Mouse (Mus musculus) adrenal gland, postnatal 10 days (tissue): ENCODE results near the gene Ints6. TPM values are rescaled to one million over a fixed set of nuclear protein-coding genes. Genes with fewer than 3 reads are reported as not detected.

Source experiments
- DNase-seq: peaks from one replicate; pipeline ENCODE4 v3.0.0; 2021; ENCODE audit warnings: mixed read lengths
- long read RNA-seq, 2 experiments: library from polyadenylated mRNA; stranded (forward); transcript quantifications; one replicate each; pipeline ENCODE4 v2.0.0; 2021
- total RNA-seq, 2 experiments: library from RNA; stranded (reverse); gene quantifications; 2 replicates each; pipeline ENCODE4 v1.2.3; 2021

Gene Ints6
- 10 to 100 TPM; 38.5 to 50.5 TPM for total RNA-seq
- long read RNA-seq, experiment 1, full-length matches to known transcripts, result 2 of 37 reads
- long read RNA-seq, experiment 1, partial matches to known transcripts, result 7 of 37 reads
- long read RNA-seq, experiment 1, other reads (novel, unspliced or antisense), result 28 of 37 reads
- long read RNA-seq, experiment 2, full-length matches to known transcripts, result 3 of 29 reads
- long read RNA-seq, experiment 2, partial matches to known transcripts, result 8 of 29 reads
- long read RNA-seq, experiment 2, other reads (novel, unspliced or antisense), result 18 of 29 reads

DNA sequence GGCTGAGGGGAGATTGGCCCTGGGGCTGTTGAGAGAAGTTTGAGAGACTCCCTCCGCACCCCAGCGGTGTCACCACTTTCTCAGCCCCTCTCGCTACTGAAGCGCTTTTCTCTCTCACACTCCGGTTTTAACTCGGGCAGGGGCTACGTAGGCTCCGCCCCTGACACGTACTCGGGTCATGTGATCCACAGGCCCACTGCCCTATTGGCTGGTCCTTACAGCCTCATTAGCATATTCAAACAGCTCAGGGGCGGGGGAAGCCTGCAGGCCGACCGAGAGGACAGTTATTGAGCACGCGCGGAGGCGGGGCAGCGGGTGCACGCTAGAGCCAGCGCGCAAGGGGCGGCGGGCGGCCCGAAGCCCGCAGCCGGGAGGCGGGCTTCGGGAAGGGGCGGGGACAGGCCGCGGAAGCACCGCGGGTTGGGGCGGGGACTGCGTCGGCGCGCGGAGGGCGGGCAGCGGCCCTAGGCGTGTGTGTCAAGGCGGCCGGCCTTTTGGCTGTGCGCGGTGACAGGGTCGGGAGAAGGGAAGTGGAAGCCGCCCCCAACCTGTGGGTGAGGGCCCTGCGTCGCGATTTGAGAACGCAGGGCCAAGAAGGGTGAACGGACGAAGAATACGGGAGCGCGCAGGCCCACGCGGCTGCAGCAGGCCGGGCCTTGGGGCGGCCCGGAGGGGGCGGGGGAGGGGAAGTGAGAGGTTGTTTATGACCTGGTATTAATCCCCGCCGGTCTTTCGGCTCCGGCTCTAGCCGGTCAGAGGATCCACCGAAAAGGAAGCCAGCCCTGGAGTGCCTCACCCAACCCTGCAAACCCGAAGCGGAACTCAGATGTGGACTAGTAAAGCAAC lies at the start of gene Ints6:
Gene Ints6 (minus strand): TSS at position 134 of the 846 bp plus-strand sequence.
- DNase-seq, result peak; percentile 98

DNA sequence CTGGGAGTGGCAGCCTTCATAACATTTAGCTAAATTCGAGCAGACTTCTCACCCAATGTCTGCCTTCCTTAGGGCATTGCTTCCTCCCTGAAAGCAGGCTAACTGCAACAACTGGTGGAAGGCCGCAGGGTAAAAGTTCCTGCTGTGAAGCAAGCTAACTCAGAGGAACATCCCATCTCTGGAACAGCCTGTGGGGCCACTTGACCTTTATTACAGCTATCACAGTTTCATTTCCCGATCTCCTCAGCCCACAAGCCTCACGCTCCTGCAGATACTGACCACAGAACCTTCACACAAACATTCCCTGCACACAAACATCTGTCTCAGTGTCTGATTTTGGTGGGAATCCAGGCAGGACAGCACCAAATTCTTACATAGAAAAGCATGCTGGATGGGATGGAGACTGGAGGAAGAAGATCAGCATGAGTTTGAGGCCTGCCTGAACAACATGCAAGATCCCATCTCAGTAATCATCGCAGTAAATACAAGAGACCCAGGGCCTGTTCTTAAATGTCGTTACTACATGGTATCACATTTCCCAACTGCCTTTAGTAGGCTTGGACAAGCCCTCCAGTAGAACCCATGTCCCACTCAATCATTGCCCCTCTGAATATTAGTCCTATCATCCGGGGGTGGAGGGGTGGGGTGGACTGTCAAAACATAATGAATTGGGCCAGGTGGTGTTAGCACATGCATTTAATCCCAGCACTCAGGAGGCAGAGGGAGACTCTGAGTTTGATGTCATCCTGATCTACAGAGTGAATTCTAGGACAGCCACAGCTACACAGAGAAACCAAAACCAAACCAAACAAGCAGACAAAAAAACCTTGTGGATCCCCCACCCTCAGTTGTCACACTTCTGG lies 47.9 kb upstream of the Ints6 start:
- DNase-seq, result no peak

DNA sequence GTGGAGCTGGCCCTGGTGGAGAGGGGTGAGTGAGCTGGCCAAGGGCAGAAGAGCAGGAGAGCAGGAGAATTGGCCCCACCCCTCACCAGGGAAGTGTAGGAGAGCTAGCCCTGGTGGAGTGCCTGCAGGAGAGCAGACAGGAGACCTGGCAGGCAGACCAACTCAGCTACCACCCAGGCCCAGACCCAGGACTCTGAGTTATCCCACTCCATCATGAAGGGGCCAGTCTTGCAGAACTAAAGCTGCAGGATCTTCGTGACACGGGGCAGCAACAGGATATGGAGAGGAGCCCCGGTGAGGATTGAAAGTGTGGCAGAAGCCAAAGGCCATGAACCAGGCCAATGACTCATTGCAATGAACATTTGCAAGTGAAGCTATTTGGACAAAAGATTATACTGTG lies 46.0 kb upstream of the Ints6 start:
- DNase-seq, result peak; percentile 53

DNA sequence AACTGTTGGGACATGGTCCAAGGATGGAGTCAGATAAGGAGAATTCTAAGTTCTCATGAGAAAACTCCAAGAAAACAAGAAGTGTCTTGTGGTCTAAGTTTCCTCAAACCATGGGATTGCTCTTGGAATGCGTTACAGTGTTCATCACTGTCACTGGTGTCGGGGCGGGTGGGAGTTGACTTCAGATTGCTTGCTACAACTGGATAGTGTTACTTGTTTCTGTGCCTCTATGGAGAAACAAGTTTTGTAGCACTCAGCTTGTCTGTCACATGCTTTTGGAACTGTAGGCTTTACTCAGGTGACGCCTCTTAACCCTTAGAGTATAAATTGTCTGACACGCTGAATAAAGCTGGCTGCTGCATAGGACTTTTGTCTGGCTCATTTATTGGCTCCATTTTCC lies 42.2 kb upstream of the Ints6 start:
- DNase-seq, result no peak

DNA sequence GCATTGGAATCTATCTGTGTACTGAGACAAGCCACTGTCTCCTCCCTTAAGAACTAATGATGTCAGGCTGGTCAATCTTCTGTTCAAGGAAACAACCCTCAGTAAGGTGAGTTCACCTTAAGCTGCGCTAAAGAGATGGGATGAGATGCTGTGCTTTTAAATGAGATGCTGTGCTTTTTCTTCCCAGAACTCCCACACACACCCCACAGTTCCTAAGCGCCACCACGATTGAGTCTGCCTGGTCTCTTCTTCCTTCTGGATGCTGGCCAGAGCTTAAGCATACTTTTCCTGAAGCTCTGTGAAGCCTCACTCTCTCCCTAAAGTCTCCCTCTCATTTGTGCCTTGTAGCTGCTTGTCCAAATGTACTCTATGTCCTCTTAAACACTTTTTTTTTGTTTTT lies 39.8 kb upstream of the Ints6 start:
- no peak for DNase-seq

DNA sequence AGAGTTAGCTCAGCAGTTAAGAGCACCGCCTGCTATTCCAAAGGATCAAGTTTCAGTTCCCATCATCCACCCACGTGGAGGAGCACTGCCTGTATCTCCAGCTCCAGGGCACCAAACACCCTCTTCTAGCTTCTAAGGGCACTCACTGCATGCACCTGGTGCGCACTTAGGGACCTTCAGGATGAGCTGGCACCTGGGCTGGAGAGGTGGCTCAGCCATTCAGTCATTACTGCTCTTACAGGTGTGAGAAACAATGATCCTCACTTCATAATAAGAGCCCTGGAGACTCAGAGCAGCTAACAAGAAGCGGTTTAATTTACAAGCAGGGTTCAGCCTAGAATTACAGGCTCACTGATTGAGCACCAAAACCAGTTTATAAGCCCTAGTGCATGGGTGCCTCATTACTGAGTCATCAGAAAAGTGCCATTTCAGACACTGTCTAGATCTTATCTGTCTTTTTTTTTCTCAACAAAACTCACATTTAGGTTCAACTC lies 37.7 kb upstream of the Ints6 start:
- peak; percentile 7 for DNase-seq

DNA sequence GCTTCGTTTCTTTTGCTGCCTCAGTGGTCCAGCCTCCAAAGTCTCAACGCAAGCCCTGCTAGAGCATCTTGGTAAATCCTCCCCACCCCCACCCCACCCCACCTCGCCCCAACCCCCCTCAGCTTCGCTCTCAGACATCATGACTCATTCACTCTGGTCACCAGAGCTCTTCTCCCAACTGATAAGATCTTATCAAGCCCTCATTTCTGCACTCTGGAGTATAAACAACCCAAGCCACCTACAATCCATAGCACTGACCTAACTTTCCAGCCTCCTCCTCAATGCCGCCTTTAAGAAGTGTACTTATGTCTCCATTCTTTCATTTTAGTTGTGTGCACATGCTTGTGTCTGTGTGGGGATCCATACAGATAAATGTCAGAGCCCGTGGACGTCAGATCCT lies 34.8 kb upstream of the Ints6 start:
- no peak for DNase-seq

DNA sequence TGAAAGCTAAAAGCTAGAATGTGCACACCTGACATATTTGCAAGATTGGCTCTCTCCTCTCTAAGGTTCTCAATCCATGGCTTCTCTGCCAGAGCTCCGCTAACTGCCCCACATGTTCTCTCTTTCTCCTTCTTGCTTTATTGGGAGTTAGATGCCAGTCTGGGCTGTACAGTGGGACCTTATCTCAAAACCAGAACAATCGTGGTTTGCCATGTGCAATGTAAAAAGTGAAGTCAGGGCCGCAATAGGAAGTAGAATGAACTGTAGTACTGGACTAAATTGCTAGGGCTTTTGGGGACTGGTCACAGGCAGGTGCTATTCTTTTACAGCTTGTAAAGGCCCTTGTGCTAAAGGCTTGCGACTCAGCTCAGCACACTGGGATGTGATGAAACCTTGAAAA lies 28.3 kb upstream of the Ints6 start:
- DNase-seq, result no peak

DNA sequence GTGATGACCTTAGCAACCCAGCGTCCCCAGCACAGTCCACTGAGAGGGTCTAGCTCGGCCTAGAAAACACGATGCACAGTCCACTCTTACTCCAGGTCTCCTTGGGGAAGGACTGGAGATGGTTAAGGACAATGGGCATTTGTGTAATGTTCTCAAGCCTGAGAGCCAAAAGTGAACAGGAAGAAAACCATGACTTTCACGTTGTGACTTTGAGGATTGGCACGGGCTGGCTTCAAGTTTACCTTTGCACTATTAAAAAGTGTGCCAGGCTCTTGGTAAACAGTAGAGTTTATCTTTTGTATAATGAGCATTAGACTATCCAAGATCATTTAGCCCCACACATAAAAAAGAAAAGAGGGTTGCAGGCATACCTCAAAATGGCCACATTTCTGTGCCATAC lies 22.0 kb upstream of the Ints6 start:
- peak; percentile 10 for DNase-seq

DNA sequence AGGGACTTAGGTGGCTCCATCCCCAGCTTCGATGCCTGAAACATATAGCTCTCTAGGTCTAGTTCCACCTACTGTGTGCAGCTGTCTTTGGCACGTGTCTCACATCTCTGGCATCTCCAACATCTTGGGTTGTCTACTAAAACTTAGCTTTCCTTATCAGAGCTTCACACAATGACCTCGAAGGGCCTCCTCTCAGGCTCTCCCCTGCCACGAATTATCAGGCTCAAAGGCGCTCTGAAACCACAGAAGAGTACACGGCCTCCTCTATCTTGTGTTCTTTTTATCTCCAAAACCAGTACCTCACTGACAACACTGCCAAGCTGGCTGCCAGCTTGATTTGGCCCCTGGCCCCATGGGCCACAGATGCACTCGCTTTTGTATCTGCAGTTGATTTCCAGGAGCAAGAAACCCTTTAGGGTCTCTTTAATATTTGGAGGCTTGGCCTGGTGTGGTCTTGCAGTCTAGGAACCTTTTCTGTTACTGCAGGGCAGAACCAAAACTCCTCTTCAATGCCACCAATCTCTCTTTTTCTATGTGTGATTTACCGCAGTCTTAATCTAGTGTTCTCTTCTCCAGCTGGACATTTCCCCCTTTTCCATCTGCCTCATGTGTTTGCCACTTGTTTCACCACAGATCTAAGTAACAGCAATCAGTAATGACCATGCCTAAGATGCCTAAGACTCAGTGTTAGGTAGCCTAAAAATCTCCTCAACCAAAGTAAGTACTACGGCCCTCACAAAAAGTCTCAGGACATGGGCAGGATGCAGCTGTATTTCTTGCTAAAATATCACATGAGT lies 19.7 kb upstream of the Ints6 start:
- DNase-seq, result no peak

DNA sequence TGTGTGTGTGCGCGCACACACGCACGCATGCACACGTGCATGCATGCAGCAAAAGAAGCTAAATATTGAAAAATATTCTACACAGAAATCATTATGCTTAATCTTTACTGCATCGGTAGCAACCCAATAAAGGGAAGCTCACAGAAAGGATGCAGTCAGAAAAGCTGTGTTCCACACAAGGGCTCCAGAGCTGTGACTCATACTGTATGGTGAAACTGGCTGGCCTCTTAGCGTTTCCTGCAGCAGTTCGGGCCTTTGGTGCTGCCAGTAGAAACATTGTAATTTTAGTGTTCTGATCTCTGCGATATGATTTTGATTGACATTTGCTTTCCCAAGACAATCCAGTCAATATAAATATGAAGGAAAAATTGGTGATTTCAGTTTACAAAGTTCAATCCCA lies 17.1 kb upstream of the Ints6 start:
- no peak for DNase-seq

DNA sequence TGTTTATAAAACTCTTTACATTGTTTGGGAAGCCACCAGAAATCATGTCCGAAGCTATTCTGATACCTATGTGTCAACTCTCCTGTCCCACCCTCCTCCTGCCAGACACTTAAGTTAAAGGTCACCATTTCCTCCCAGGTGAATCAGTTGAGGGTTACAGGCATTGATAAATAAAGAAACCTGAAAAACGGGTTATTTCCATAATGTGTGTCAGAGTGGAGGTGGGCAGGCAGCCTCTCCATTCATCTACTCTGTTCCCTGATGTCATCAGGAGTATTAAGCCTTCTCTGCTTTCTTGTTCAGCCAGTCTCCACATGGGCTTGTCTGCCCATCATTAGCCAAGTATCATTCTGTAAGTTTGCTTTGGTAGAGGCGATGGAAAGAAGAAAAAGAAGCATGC lies 14.1 kb upstream of the Ints6 start:
- no peak for DNase-seq

DNA sequence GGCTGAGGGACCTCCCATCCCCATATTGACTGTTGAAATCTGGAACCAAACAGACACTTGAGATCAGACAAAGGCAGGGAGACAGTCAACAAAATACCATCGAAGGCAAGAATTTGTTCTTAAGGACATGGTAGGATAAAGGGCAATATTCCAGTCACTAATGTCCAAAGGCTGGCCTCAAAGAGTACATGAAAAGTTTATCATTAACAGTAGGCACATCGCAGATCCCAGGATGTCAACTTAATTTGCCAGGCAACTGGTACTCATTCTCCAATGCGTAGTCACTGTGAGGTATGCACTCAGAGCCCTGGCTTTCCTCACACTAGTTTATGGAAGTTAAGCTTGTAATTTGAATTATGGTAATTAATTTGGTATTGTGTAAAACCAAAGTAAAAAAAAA lies 13.3 kb upstream of the Ints6 start:
- DNase-seq, result no peak

DNA sequence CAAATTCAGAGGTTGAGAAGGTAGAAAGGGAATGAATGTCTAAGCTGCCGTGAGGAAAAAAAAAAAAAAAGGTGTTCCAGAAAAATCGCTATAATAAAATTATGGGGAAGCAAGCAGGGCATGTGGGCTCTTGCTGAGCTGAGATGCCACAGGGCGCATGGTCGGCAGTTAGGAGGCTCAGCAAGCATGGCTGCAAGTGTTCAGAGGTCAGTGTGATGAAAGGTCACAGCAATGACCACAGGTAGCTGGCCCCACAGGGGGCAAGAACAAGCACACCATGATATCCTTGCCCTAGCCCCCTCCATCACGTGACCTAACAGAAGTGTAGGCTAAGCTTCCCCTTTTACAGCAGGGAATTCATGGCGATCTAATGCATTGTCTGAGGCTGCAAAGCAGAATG lies 12.8 kb upstream of the Ints6 start:
- no peak for DNase-seq

DNA sequence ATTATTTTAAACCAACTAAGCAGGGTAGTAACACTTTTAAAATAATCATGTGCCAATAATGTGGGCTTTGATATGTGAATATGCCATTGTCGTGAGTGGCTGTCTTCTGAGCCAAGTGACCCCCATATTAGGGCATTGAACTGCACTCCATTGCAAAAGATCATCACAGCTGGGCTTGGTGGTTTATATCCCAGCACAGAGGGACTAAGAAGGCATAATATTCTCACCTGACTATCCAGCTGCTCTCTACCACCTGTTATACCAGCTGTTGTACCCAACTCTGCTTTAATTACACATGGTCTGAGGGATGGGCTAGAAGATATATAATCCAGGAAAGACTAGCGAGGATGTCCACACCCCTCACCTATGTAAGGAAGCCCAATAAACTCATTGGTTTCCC lies 4.4 kb upstream of the Ints6 start:
- DNase-seq, result no peak

DNA sequence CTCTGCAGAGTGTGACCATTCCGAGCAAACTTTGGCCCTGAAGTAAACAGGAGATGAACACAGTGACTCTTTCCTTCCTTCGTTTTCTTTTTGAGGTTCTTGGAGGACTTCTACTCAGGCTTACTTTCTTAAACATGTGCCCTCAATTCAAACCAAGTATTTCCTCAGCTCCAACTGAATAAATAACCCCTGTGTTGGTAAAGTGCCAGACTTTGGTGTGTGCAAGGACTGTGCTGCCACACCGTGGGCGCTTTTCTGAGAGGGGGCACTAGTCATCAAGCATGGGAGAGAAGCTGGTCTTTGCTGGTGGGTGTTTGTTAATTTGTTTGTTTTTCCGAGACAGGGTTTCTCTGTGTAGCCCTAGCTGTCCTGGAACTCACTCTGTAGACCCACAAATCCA lies 3.4 kb upstream of the Ints6 start:
- DNase-seq, result no peak

DNA sequence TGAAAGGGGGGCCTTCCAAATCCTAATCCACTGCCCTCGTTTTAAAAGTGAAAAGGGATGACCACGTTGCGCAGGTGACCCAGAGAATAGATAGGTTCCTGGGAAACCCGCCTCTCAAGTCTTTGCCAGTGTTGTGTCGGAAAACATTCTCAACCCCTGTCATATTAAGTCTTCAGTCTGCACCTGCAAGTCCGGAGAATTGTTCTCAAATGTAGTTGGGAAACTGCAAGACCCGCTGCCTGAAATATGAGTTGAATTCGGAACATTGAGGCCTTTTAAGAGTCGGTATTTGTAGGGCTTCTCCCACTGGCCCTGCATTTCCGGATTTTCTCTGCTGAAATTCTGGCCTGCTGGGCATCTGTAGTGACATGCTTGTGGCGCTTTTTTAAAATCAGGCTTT lies 974 bp upstream of the Ints6 start:
- DNase-seq, result peak; percentile 49

DNA sequence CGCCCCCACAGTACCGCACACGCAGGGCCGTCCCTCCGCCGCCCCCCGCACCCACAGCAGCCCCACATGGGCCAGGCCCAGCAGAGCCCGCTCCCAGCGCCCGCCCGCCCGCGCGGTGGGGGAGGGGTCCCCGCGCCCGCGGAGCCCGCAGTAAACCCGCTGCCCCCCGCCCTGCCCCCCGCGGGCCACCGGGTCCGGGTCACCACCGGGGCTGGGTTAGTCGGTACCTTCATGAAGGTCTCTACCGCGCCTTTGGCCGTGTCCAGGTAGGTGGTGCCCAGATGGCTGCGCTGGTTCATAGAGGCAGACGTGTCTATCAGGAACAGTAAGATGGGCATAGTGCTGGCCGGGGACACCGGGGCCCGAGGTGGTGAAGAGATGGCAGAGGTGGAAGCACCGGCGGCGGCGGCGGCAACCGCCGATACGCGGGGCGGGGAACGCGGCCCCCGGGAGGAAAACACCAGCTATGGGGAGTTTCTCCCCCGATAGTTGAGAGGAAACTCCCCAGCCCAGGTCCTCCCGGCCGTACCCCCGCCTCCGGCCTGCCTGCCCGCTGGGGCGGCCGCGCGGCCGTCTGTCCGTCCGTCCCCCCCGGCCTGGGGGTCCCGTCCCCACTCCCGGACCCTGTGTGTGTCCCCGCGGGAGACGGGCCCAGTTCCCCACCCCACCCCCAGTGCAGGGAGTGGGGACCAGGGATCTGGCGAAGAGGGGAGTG lies 491 bp downstream of the Ints6 start:
- DNase-seq, result peak; percentile 76

DNA sequence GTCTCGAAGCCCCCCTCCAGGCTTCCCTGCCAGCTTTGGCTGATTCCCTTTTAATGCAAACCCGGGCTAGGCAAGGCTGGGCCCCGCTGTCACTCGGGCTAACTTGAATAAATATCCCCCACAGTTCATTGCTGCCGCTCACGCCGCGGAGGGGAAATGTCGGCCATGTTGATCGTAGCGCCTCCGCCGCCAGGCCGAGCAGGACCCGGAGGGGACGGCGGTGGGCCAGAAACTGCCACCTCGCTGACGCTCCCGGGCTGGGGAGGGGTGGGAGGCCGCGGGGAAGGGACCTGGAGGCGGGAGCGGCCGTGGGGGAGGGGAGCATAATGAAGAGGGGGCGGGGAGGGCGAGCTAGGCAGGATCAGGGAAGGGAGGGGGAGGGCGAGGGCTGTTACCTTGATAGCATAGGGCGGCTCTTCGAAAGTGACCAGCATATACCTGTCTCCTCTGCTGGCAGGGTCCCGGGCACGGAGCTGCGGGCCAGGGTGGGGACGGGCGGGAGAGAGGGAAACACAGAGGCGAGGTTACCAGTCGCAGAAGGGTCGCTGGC lies 1.1 kb downstream of the Ints6 start:
- DNase-seq, result peak; percentile 84

DNA sequence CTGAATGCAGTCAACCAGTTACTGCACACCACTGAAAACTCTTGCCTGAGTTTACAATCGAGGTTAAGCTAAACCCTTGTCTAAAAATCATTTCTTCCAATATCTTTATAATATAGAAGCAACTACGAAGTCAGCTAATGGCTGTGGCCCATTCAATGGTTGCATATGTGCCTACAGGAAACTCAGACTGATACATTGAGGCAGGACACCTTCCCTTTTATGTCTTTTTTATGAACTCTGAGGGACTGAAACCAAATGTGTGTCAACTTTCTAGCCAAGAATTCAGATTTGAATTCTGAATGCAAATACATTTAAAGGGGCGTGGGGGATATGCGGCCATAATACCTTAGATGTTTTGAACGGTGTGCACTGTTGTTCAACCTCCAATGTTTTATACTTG lies 2.3 kb downstream of the Ints6 start:
- DNase-seq, result no peak

DNA sequence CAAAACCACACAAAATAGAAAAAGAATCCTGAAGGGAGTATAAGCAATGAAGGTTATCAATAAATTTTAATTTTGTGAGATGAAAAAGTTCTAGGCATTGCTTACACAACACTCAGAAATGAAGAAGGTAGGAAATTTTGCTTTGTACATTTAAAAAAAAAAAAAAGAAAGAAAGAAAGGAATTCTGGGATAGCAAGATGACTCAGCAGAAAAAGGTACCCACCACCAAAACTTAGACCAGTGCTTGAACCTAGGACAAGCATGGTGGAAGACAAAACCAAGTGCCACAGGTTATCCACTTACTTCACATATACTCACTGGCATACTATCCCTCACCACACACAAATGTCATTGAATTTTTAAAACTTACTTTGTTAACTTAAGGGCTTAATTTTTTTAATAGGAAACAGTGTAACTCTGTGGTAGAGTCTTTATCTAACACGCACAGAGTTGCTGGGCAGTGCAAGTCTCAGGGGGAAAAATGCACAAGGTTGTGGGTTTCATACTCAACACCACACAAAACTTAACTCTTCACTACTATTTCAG lies 5.8 kb downstream of the Ints6 start:
- DNase-seq, result no peak
